Mouse (Mus musculus) hindbrain, embryonic 10.5 days (tissue): Measurements from ENCODE around the gene 1700024P04Rik. TPM values are rescaled to one million over a fixed set of nuclear protein-coding genes. Genes with fewer than 3 reads are reported as not detected.

Experiments
- DNase-seq: peaks from one replicate; pipeline ENCODE4 v3.0.0-alpha.2; 2017; ENCODE audit warnings: low spot score
- H3K27ac ChIP-seq: fragments of 300-500 bp; sonication (generic); 2 replicates; pipeline ENCODE4 v1.5.1; 2016; ENCODE audit warnings: mild to moderate bottlenecking, moderate library complexity
- H3K27me3 ChIP-seq: fragments of 300-500 bp; sonication (generic); 2 replicates; pipeline ENCODE4 v1.6.1; 2016; ENCODE audit warnings: mild to moderate bottlenecking; ENCODE audit not compliant: poor library complexity, insufficient read depth, severe bottlenecking
- H3K36me3 ChIP-seq: fragments of 300-500 bp; sonication (generic); 2 replicates; pipeline ENCODE4 v1.6.1; 2016; ENCODE audit warnings: mild to moderate bottlenecking, moderate library complexity
- H3K4me1 ChIP-seq: fragments of 300-500 bp; sonication (generic); replicated peaks from 2 replicates; pipeline ENCODE4 v1.6.1; 2016; ENCODE audit warnings: mild to moderate bottlenecking
- H3K4me3 ChIP-seq: fragments of 300-500 bp; sonication (generic); 2 replicates; pipeline ENCODE4 v1.5.1; 2016; ENCODE audit warnings: mild to moderate bottlenecking, moderate library complexity
- H3K9me3 ChIP-seq: fragments of 300-500 bp; sonication (generic); 2 replicates; pipeline ENCODE4 v1.6.1; 2016; ENCODE audit warnings: mild to moderate bottlenecking, moderate library complexity
- WGBS: fragments of 180-500 bp; shearing (Covaris S2); methylation state at CpG from one replicate; pipeline ENCODE4 v1.1.7; 2016; 5-methylcytosine and 5-hydroxymethylcytosine counted together
- polyA plus RNA-seq: library from polyadenylated mRNA; unstranded; fragments of >200 nt; fragmentation: Nextera tagmentation; extraction: Ambion mirVana; gene quantifications from 2 replicates; pipeline ENCODE4 v1.2.1, GENCODE M21; 2016

The 1700024P04Rik gene
- polyA plus RNA-seq: not detected in 2 replicates

GRCm38 (mm10) chr13:98984465-98984864 is at the start of gene 1700024P04Rik:
TSS of gene 1700024P04Rik (minus strand) at chr13:98984565.
- no peak for DNase-seq
- no peaks in the 10 kb centered on the region for H3K4me1 ChIP-seq
- no peaks in the 10 kb centered on the region for H3K36me3 ChIP-seq
- no peaks in the 10 kb centered on the region for H3K27me3 ChIP-seq
- no peak within 1 kb of the TSS for H3K27ac ChIP-seq
- H3K9me3 ChIP-seq: no peaks in the 10 kb centered on the region
- 78% methylated on average over 2 of the region's 2 CpGs for WGBS
- H3K4me3 ChIP-seq: no peak within 1 kb of the TSS

DNA sequence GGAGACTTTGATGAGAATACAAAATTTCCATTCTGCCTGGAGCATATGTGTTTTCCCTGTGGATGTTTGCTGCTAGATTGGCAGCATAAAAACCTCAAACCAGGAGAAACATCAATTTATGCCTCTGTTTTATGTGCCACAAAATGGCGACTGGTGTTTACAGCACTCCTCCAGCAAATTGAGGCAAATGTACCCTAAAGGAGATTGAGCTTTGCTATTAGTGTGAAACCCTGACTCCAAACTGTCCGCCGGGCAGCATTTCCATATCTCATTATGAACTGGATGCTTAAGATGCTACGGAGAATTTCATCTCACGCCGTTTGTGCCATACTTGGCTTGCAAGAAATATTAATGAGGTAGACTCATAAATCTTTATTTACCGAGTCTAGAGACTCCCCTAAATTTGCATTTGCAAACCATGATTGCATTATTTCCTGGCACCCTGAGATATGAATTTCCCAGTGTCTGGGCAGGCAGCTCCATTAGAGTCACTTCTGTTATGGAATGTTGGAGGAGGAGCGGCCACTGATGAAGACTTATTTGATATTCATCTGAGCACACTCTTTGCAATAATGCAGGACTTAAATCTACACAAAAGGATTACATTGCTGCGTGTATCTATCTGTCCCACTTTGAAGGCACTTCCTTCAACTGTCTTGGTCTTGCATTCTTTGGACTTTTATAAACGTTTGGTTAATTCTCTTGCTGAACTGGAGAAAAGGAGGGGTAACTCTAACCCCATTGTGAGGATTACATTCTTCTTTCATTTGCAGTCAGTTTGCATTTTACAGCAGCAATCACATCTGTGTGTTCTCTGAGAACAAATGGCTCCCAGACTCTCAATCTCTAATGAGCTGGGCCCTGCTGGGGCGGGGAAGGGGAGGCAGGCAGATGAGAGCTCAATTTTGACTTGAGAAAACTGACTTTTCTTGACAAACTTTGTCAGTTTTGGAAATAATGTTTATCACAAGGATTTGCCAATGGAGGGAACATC is 47.2 kb upstream of the 1700024P04Rik start:
- no peaks in the 10 kb centered on the region for H3K36me3 ChIP-seq
- H3K4me3 ChIP-seq: no peak overlapping the region
- WGBS: 79% methylated on average over 11 of the region's 11 CpGs
- no peak overlapping the region; the same call in 1 of the 2 replicates for H3K27ac ChIP-seq
- H3K27me3 ChIP-seq: peaks cover 4% of the 10 kb centered on the region; the same call in 1 of the 2 replicates
- peaks cover 37% of the 10 kb centered on the region for H3K4me1 ChIP-seq
- DNase-seq: no peak
- H3K9me3 ChIP-seq: no peaks in the 10 kb centered on the region

GRCm38 (mm10) chr13:99030579-99031200 is 46.3 kb upstream of the 1700024P04Rik start:
- 53% methylated on average over 15 of the region's 15 CpGs for WGBS
- no peak for DNase-seq
- H3K9me3 ChIP-seq: no peaks in the 10 kb centered on the region

DNA sequence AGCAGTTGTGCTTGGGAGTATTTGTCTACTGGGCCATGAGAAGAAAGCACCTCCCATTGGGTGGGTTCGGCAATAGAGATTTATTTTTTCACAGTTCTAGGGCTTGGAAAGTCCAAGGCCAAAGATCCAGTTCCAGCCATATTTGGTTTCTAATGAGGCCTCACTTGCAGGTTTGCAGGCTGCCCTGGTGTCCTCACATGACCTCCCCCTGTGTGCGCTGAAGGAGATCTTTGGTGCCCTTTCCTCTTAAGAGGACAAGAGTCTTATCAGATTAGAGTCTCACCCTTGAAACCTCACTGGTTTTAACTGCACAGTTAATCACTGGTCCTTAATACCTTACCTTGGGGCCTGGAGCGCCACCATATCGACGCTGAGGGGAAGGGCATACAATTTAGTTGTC is 40.9 kb upstream of the 1700024P04Rik start:
- H3K4me1 ChIP-seq: peaks cover 15% of the 10 kb centered on the region
- H3K36me3 ChIP-seq: no peaks in the 10 kb centered on the region
- H3K27ac ChIP-seq: no peak overlapping the region
- WGBS: 87% methylated on average over 5 of the region's 5 CpGs
- H3K4me3 ChIP-seq: no peak overlapping the region
- no peaks in the 10 kb centered on the region for H3K9me3 ChIP-seq
- no peaks in the 10 kb centered on the region for H3K27me3 ChIP-seq
- DNase-seq: no peak

More at GRCm38 (mm10) chr13:99030579-99031200, 46.3 kb upstream of the 1700024P04Rik start:
- Histone ChIP-seq H3K27me3 (peaks cover 4% of the 10 kb centered on the region; the same call in 1 of the 2 replicates), H3K4me1 (peaks cover 37% of the 10 kb centered on the region), H3K36me3 (no peaks in the 10 kb centered on the region), H3K4me3 (no peak overlapping the region), H3K27ac (peak overlapping the region; percentile 53; the same call in 1 of the 2 replicates)

GRCm38 (mm10) chr13:99022036-99022435 is 37.7 kb upstream of the 1700024P04Rik start:
- H3K9me3 ChIP-seq: no peaks in the 10 kb centered on the region
- H3K4me1 ChIP-seq: peaks cover 9% of the 10 kb centered on the region
- no peaks in the 10 kb centered on the region for H3K27me3 ChIP-seq
- WGBS: 90% methylated on average over 7 of the region's 7 CpGs
- H3K36me3 ChIP-seq: no peaks in the 10 kb centered on the region
- no peak overlapping the region for H3K27ac ChIP-seq
- DNase-seq: no peak
- H3K4me3 ChIP-seq: no peak overlapping the region

GRCm38 (mm10) chr13:99021181-99021580 is 36.8 kb upstream of the 1700024P04Rik start:
- Histone ChIP-seq H3K4me1 (peaks cover 9% of the 10 kb centered on the region), H3K4me3 (no peak overlapping the region), H3K9me3 (no peaks in the 10 kb centered on the region), H3K27me3 (no peaks in the 10 kb centered on the region), H3K27ac (no peak overlapping the region), H3K36me3 (no peaks in the 10 kb centered on the region)
- DNase-seq: no peak
- 79% methylated on average over 6 of the region's 6 CpGs for WGBS

DNA sequence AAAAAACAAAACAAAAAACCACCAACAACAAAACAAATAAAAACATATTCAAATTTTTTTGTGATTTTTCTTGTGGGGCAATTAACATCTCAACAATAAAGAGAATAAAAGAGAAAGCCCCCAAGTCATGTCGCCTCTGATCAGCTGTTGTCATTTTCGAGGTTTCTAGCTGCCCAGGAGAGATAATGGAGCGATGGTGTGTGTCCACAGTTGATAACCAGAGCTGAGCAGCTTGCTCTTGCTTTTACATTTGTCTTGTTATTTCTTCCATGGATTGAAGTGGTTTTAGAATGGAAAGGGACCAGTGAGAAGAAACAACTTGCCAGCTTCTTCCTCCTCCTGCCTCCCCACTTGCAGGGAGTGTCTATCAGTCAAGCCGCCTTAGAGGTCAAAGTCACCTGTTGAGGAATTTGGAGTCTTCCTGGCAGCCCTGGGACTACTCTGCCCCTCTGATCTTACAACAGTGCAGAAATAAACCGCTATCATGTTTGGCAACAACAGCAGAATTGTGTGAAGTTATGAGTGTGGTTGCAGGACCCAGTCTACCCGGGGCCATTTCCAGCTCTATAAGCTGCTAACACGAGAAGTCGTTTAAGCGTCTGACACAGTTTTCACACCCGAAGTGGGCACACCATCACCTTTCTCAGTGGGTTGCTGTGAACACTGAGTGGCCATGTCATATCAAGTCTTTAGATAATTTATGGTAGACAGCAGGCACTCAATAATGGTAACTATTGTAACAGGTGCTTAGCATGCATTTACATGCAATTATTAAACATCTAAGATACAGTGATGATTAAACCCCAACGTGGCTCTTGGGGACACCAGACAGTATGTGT is 35.7 kb upstream of the 1700024P04Rik start:
- Histone ChIP-seq H3K27me3 (no peaks in the 10 kb centered on the region), H3K4me3 (no peak overlapping the region), H3K4me1 (peaks cover 9% of the 10 kb centered on the region), H3K9me3 (no peaks in the 10 kb centered on the region), H3K36me3 (no peaks in the 10 kb centered on the region), H3K27ac (no peak overlapping the region)
- WGBS: 87% methylated on average over 11 of the region's 11 CpGs
- DNase-seq: no peak

DNA sequence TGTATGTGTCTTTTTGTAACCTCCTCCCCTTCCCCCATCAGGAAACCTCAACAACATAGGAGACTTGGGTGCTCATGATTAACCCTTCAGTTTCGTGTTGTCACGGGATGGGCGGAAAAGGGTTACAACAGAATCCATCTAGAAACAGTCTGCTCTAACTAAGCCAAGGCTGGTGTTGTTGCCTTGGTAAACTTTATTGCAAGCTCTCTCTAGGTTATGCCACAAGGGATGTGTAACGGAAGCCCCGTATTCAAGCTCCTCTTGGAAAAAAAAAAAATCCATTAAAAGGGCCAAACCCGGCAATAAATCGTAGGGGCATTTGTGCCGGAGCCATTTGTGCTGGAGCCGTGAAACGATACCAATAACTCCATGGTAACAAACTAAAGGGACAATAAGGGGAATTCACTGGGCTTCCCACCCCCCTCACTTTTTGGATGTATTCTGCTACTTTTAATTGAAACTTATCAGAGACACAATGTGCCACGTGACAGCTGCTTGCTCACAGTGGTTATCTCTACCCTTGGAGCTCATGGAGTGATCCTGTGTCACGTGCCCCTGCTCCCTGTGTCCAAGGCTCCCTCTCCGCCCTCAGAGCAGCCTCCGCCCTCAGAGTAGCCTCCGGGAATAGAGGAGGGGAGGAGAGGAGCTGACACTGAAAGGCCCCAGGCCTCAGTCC is 34.3 kb upstream of the 1700024P04Rik start:
- H3K9me3 ChIP-seq: no peaks in the 10 kb centered on the region
- H3K27ac ChIP-seq: peak overlapping the region; percentile 56
- H3K4me3 ChIP-seq: no peak overlapping the region
- 67% methylated on average over 15 of the region's 15 CpGs for WGBS
- no peaks in the 10 kb centered on the region for H3K27me3 ChIP-seq
- no peaks in the 10 kb centered on the region for H3K36me3 ChIP-seq
- H3K4me1 ChIP-seq: peaks cover 9% of the 10 kb centered on the region
- no peak for DNase-seq

DNA sequence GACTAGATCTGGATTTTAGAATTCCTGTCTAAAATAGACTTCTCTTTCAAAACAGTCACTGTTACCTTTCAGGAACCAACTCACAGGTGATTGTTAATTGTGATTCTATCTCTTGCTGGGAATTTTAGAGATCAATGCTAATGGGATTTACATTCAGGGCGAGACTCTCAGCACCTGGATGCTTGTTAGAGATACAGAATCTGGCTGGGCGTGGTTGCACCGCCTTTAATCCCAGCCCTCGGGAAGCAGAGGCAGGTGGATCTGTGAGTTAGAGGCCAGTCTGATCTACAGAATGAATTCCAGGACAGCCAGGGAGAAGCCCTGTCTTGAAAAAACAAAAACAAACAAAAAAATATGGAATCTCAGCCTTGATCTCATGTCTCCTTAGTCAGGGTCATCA is 32.3 kb upstream of the 1700024P04Rik start:
- no peaks in the 10 kb centered on the region for H3K27me3 ChIP-seq
- peaks cover 11% of the 10 kb centered on the region for H3K4me1 ChIP-seq
- H3K36me3 ChIP-seq: no peaks in the 10 kb centered on the region
- 74% methylated on average over 4 of the region's 4 CpGs for WGBS
- no peaks in the 10 kb centered on the region for H3K9me3 ChIP-seq
- no peak overlapping the region for H3K27ac ChIP-seq
- no peak for DNase-seq
- H3K4me3 ChIP-seq: no peak overlapping the region

GRCm38 (mm10) chr13:99012891-99013290 is 28.5 kb upstream of the 1700024P04Rik start:
- WGBS: 85% methylated on average over 5 of the region's 5 CpGs
- Histone ChIP-seq H3K9me3 (no peaks in the 10 kb centered on the region), H3K4me3 (no peak overlapping the region), H3K27ac (no peak overlapping the region), H3K4me1 (0 out of 2 replicates have a peak, but pooled peaks cover 3% of the 10 kb centered on the region), H3K36me3 (no peaks in the 10 kb centered on the region), H3K27me3 (no peaks in the 10 kb centered on the region)
- no peak for DNase-seq

- Histone ChIP-seq H3K36me3 (no peaks in the 10 kb centered on the region), H3K4me3 (no peak overlapping the region), H3K27ac (no peak overlapping the region), H3K27me3 (no peaks in the 10 kb centered on the region), H3K9me3 (peaks cover 20% of the 10 kb centered on the region), H3K4me1 (0 out of 2 replicates have a peak, but pooled peaks cover 3% of the 10 kb centered on the region)
- DNase-seq: no peak
- WGBS: 89% methylated on average over 5 of the region's 5 CpGs
Observed at GRCm38 (mm10) chr13:99008013-99008412, 23.6 kb upstream of the 1700024P04Rik start.
